Mouse (Mus musculus) retina, postnatal 7 days (tissue): ENCODE results near the gene Fam214a.

Experiments used
- DNase-seq: peaks from one replicate; pipeline ENCODE4 v3.0.0-alpha.2; 2012; ENCODE audit warnings: low read depth, low spot score

Gene Fam214a

DNA sequence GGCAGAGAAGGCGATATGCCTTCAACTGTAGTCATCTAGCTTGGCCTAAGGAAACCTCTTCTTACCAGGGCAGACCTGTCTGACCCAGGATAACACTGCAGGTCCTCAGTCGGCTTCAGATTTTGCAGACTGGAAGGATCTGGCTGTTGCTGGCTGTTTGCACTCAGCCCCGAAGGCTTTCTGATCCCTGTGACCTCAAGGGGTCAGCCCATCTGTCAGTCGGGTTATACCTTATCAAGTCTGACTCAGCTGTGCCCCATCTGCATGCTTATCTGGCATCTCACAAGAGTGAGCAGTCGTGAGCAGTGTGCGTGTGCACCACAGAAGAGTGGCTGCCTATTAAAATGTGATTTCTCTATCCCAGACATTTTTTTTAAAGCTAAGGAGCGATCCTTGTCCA is 71.4 kb downstream of the Fam214a start:
- no peak for DNase-seq

DNA sequence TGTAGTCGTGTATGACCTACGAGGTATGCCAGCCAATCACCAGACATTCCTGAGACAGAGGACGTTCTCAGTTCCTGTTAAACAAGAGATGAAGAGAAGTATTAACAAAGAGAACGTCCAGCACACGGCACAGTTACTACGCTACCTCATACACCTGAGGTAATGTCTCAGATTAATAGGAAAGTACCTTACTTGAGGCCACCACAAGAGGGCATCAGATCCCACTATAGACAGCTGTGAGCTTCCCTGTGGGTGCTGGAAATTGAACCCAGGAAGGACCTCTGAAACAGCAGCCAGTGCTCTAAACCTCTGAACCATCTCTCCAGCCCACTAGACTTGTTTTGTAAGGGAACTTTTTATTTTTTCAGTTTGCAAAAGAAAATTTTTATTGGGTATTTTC is 73.0 kb downstream of the Fam214a start:
- no peak for DNase-seq

DNA sequence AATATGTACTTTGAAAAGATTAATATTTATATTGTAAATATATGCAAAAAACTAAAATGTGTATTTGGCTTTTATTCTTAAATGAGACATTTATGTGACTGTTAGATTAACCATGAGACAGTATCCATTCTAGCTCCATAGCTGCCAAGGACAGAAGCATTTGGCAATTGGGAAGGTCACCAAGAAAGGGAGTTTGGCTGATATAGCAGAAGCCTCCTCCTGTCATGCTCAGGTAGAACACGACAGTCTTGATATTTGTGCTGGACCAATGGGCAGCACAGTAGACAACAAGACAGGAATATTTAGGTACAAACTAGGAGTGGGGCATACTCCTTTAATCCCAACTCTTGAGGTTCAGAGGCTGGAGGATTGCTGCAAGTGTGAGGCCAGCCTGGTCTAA is 79.7 kb downstream of the Fam214a start:
- DNase-seq, result no peak

DNA sequence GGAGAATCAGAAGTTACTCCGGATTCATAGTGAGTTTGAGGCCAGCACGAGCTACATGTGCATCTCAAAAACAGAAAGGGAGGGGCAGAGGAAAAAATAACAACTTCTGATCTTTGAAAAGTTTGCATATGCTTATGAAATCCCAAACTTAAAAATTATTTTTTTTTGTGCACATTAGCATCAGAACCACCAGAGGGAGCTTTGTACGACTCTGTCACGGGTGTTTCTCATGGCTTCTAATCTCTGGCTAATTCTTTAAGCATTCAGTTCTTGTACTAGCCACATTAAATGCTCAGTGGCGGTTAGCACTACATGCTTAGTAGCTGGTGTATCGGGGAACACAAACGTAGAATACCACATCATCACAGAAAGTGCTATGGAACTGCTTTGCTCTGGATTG is 80.5 kb downstream of the Fam214a start:
- DNase-seq, result peak; percentile 30

DNA sequence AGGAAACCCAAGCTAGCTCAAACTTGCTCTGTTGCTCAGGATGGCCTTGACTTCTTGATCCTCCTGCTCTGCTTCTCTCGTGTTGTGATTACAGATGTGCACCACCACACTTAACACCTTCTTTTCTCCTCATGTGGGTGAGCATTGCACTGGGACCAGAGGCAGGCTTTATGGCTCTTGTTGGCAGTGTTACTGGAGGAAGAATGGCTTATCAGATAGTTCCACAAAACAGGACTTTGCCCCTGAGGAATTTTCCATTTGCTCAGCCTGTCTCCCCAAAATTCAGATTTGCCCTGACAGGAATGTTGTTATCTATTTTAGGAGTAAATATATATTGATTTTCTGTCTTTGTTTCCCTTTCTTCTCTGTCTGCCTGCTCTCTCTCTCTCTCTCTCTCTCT is 82.0 kb downstream of the Fam214a start:
- no peak for DNase-seq

DNA sequence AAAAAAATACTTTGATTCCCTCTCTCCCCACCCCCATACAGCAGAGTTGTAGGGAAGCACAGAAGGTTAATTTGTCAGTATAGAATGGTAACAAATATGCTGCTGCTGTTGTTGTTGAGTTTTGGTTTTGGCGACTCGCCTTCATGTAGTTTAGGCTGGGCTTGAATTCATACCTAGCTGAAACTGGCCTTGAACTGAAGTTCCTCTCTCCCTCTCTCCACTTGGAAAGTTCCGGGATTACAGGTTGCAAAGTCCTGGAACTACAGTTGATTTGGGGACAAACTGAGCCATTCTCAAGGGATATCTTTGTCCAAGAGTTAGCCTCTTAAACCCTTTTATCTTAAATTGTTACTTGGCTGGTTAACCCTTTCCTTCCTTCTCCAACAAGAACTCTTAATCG is 83.3 kb downstream of the Fam214a start:
- DNase-seq, result no peak

DNA sequence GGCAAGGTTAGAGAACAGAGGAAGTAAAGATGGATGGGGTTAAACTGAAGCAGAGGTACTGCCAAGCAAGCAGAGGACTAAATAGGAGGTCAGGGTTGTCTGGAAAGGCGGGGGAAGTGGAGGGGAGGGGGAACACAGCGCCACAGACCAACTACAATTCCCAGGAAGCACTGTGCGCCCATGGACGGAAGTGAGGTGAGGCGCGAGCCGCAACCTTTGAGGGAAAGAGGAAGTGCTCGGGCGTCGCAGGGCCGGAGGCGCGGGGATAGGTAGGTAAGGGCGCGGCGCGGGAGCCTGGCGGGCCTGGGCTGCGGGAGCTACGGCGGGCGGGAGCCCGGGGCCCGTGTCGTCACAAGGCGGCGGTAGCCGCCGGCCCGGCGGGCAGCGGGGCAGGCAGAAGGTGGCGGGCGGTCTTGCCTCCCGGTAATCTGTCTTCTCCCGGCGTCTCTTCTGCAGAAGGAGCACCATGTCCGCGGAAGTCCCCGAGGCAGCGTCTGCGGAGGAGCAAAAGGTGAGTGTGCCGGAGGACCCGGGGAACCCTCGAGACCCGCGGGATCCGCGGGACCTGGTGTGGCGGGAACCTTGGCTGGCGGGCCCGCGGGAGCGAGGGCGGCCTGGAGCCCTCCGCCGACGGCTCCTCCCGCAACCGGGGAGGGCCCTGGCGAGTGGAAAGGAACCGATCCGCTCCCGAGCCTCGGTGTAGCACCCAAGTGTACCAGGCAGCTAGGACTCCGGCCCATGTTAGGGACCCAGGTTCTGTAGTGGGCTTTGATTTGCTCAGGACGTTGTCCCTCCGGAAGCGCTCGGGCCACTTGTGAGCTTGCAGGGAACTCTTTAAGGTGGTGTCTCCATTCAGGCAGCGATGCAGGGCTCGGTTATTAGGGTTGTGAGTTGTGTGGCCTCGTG is 85.0 kb downstream of the Fam214a start, which contains the start of gene Arpp19:
Arpp19 (plus strand) TSS at position 164 of the 906 bp plus-strand sequence.
- peak; percentile 70 for DNase-seq

DNA sequence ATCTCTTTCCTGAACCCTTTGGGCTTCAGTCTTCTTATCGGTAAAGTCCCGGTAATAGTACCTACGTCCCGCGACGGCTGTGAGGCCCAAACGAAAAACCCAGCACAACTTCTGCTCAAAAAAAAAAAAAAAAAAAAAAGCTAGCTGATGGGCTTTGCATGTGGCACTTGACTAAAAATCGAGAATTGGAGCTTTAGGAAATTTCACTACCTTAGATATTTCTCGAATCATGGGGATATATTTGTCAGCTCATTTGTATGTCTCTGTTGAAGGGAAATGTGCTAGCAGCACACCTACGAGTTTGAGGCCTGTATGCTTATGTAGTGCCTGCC is 85.6 kb downstream of the Fam214a start:
- DNase-seq, result no peak

DNA sequence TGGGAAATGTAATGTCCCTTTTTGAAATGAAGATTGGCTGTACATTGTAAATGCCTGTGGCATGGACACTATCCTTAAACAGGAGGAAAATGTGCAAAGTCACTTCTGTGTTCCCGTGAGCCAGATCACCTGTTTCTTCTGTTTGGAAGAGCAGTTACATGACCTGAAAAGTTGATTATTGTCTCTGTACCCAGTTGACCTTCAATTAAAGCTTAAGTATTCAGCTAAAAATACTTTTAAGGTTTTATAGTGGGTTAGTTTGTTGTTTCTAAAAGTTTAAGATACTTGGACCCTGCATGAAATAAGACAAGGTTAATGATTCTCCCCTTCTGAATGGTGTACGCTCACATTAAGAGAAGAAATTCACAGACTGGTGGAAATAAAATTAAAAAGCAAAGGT is 87.9 kb downstream of the Fam214a start:
- DNase-seq, result no peak

DNA sequence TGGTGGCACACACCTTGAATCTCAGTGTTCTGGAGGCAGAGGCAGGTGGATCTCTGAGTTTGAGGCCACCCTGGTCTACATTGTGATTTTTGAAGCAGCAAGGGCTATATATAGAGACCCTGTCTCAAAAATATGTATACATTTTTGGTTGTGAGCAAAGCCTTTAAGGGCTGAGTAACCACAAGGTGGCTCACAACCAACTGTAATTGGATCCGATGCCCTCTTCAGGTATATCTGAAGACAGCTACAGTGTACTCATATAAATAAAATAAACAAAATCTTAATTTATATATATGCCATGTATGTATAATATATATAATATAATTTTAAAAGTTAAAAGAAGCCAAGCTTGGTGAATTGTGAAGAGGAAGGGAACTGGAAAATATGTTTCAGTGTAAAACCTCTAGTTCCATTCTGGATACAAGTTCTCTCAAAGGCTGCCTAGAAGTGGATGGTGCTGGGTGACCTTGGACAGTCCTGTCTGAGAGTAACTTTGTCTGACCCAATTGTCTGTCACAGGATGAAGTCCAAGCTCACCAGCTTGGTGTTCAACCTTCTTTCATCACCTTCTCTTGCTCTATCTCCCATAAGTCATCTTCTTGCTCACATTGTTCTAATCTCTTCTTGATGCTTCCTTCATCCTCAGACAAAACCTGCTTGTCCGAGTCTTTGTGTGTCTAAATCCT is 89.3 kb downstream of the Fam214a start:
- DNase-seq, result no peak

DNA sequence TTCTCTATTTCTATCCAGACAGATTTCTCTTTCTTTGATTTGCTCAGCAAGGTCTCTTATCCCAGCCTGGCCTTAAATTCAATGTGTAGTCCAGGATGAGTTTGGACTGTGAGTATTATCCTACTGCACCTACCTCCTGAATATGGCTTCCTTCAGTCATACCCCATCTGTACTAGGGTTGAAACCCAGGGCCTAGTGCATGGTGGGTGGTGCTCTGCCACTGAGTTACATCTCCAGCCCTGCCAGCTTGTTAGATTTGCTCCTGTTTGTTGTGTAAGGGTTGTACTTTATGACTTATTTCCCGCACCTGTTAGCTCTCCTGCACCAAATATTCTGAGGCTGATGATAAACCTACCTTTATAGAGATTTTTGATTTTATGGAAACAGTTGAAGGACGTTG is 90.5 kb downstream of the Fam214a start:
- DNase-seq, result no peak

DNA sequence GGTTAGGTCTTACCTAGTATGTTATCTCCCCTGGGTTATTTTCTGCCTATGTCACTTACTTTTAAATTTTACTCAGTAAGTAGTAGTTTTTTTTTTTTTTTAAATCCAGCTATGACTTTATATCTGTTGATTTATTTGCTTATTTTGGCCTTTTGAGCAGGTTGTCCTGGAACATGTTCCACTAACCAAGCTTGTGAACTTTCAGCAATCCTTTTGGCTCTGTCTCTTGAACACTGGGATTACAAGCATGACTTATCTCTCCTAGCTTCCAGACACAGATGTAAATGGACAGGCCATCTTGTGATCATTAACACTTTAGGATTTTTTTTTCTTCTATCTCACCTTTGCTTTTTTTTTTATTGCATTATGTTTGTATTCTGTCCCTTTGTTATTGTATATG is 94.4 kb downstream of the Fam214a start:
- DNase-seq, result no peak

DNA sequence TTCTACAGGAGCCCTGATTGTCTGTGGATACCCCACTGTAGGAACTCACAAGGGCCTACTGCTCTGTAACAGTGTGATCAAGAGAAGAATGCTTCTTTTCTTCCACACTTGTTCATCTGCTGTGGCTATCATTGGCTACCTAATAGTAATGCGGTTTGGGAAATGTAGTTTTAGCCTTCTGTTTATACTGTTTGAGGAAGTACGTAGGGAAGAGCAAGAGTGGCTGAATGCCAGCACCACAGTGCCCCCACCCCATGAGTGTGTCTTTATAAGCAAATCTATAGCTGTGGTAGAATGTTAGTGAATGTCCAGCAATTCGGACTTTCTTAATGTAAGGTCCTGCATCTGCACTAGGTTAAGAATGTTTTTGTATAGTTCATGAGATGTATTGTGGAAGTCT is 96.4 kb downstream of the Fam214a start:
- no peak for DNase-seq

DNA sequence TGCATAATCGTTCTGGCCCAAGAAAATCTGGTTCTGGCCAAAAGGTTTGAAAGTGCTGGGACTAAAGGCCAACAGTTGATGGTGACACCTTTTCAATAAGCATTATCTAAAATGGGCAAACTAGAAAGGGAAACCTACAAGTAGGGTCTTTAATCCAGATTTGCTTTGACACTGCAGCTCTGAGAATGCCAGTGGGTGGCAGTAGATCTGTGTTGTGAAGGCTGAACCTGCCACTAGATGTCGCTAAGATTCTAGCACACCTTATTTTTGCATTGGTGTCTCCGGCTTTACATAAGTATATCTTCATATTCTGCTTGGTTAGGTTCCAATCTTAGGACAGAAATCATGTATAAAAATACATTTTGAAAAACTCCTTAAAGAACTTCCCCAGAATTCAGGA is 97.3 kb downstream of the Fam214a start:
- peak; percentile 57 for DNase-seq

DNA sequence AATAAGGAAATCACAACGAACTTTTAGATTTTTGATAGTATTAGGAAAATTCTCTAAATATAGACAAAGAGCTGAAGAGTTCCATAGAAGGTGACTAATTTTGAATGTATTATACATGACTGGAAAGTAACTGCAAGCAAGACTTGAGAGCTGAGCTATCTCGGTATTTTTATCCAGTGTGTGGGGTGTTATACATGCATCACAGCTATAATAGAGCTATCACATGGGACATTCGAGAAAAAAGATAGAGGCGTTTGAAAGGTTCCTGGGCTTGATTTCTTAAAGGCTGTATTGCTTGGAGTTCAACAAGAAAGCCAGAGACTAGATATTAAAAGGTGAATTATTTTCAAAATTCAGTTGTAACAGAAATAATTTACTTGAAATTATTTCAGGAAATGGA is 99.2 kb downstream of the Fam214a start:
- DNase-seq, result no peak

DNA sequence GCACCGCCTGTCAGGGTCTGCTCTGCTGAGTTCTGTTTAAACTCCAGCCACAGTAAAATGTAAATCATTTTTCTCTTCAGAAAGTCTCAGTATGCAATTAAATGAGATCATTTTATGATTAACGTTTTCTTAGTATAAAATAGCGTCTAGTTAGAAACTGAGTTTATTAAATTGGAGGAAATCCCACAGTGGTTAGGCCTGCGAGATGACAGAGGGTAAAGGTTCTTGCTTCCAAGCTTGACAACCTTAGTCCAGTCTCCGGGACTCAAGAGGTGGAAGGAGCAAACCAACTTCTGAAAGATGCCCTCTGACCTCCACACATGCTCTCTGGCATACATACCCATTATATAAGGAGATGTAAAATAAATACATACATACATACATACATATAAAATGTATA is 102.4 kb downstream of the Fam214a start:
- DNase-seq, result no peak

DNA sequence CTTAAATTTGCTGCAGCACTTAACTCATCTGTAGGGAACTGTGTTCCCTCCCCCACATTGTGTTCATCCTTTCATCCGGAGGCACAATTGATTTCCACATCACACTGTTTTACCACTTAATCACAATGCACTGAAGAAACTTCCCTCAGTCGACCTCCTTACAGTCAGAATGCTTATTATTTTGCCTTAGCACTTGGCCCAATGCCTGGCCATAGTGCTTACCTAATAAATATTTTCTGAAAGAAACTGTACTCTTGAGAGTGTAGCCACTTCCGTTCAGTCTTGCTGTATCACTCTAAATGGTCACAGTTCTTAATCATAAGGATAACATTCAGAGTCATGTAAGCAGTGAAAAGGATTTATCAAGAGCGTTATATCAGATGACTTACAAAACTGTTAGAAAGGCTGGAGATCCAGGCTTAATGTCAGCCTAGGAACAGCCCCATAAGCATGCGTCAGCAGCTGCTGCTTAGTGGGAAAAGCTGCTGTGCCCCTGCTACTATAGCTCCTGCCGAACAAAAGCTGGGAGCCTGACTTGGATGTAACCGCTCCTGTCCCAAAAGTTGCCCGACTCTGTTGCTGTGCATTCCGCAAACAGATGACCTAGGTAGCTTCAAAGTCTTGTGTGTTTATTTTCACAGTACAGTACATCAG is 112.1 kb downstream of the Fam214a start:
- DNase-seq, result no peak

DNA sequence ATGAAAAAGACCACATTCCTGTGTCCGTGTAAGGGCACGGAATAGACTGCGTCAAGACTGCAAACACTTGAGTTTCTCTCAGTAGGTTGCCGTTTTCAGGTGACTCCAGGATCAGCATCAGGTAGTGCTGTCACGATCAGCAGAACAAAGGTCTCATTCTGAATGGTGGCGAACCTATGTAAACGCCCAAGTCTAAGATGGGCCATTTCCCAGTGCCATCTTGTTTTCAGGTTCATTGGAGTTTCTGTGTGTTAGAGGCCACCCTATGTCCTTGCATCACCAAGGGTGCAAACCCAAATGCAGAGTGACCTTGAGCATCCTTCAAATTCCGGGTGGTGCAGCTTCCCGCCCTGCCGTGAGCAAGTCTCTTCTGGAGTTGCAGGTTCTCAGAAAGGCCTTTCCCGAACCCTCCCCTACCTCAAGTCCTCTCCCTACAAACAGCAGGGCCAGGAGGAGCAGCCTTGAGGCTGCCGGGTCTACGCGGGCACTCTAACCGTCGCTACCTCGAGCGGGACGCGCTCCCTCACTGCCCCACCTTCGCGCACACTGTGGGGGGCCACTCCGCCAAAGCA is 117.9 kb downstream of the Fam214a start, which contains the start of gene Myo5a:
Myo5a (plus strand) TSS at position 559 of the 572 bp plus-strand sequence.
- DNase-seq, result no peak

DNA sequence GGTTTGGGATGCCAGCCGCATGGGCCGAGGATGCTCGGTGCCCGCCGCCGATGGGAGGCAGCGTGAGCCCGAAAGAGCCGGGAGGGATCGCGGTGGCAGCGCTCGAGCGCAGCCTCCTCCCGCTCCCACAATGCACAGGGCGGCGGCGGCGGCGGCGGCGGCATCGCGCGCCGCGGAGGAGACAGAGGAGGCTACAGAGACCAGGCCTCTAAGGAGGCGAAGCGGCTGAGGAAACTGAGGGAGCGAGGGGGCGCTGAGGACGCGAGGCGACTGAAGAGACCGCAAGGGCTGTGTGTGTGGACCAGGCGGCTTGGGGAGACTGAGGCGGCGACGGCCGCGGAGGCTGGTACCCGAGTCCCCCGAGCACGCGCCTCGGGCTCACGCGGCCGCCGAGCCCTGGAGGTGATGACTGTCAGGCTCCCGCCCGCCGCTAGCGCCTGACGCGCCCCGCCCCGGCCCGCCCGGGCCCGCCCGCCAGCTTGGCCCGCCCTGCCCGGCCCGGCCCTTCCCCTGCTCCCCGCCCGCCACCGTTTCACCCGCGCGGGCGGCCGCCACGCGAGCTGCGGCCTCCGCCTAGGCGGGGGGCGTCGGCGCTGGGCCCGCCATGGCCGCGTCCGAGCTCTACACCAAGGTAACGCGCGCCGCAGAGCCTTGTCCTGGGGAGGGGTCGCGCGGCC is 118.5 kb downstream of the Fam214a start:
- peak; percentile 69 for DNase-seq

DNA sequence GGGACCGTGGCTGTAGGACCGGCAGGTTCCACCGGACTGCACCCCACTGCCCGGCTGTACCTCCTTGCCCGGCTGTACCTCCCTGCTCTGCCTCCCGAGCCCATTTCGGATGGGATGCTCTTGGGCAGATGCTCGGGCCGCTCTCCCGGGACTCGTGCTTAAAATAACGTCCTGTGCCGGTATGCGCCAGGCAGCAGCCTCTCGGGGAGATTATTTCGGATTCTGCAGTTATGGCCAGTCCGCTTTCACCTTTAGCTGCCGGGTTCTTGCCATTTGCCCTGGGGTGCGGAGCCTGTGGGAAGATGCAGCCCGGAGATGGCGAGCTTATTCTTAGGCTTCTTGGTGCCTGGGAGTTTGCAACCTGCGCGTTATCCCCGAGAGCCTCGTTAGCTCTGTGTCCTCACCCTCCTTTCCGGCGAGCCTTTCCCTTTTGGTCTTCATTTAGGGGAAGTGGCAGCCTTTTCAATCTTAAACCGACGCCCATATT is 119.1 kb downstream of the Fam214a start:
- DNase-seq, result peak; percentile 16

DNA sequence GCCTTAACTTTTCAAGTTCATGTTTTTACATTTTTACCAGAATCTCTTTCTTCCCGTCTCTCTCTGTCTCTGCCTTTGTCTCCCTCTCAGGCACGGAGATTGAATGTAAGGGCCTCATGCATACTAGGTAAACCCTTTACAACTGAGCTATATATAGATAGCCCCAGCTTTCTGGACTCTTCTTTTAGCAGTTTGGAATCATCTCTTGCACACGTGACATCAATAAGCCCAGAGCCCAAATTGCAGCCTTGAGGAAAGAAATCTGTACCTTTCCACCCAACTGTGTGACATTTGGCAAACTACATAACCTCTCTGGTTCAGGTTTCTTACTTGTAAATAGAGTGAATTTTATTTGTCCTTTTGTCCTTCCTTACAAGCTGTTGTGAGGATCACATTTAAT is 119.7 kb downstream of the Fam214a start:
- DNase-seq, result no peak
